ENCODE assay signal across 17 mouse cellular contexts in genomic region chr4:85334688-85335200, GRCm38 (mm10).
DNase-seq lines count a peak whose midpoint lies in the region; ATAC-seq lines count a peak whose summit lies in the region.
"Had no signal": no experiment of that assay in that cellular context is flagged by ENCODE, and none has a peak within 500 bp of the region (broad histone marks: within the 10 kb centered on the region; RNA-seq: fewer than 3 reads in every experiment).

No protein-coding gene starts in this region.

- peak; percentile 83 for ATAC-seq in cerebellum, adult (ENCODE audit: insufficient number of reproducible peaks, low FRiP score, low TSS enrichment)
- ATAC-seq: Patski had no signal

- H3K27me3 ChIP-seq in embryonic facial prominence, embryonic 10.5 days (replicated peaks; ENCODE audit: low read depth, poor library complexity, severe bottlenecking): no peaks in the 10 kb centered on the region

- no peak overlapping the region for H3K27ac ChIP-seq in embryonic facial prominence, embryonic 10.5 days (replicated peaks)
- H3K27ac ChIP-seq: hindbrain, embryonic 14.5 days; macrophage had no signal

- H3K4me3 ChIP-seq in embryonic facial prominence, embryonic 10.5 days: no peak overlapping the region
- H3K4me3 ChIP-seq: erythroblast, embryonic 14.5 days had no signal

- H3K9me3 ChIP-seq in embryonic facial prominence, embryonic 10.5 days: no peaks in the 10 kb centered on the region

- DNase-seq in cerebellum, postnatal 4 days (ENCODE audit: low spot score in 2 of 2): no peak
- peak; percentile 59 to 75 for DNase-seq in right cerebral cortex, postnatal 10 days (ENCODE audit: low spot score in 2 of 2)
- no peak for DNase-seq in right cerebral cortex, postnatal 4 days
- DNase-seq in layer of hippocampus, adult 9-11 months: peak; percentile 69
- DNase-seq in telencephalon, adult 2 months (ENCODE audit: low read depth, low spot score): peak; percentile 84
- DNase-seq in embryonic facial prominence, embryonic 10.5 days (ENCODE audit: low spot score): no peak
- no peak for DNase-seq in thymus, postnatal 25 days
- DNase-seq: kidney, adult 11 months; kidney, postnatal 4 days; lung, adult 18-20 months; midbrain, embryonic 14.5 days; spleen, adult 18-20 months had no signal

- H3K4me1 ChIP-seq in embryonic facial prominence, embryonic 10.5 days: no peaks in the 10 kb centered on the region

- 79% methylated on average over 4 of the region's 4 CpGs for WGBS in embryonic facial prominence, embryonic 10.5 days

- H3K36me3 ChIP-seq in embryonic facial prominence, embryonic 10.5 days (replicated peaks): no peaks in the 10 kb centered on the region

Comparison
In these comparisons a context has a peak if more than half of its experiments do, and no peak if none do; other contexts are left out.
1. DNase-seq: peak in right cerebral cortex, postnatal 10 days (2 of 2), layer of hippocampus, adult 9-11 months (single experiment) and telencephalon, adult 2 months (single experiment); none in cerebellum, postnatal 4 days (0 of 2), right cerebral cortex, postnatal 4 days (single experiment), embryonic facial prominence, embryonic 10.5 days (single experiment) and thymus, postnatal 25 days (single experiment).